In genomic region chr3:23972747-23973667, GRCm38 (mm10) we compare ENCODE assay signal across 24 mouse cellular contexts.
DNase-seq lines count a peak whose midpoint lies in the region; ATAC-seq and TF ChIP-seq lines count a peak whose summit lies in the region.
"Had no signal": no experiment of that assay in that cellular context is flagged by ENCODE, and none has a peak within 500 bp of the region (broad histone marks: within the 10 kb centered on the region; RNA-seq: fewer than 3 reads in every experiment).

No protein-coding gene starts in this region.

- H3K27me3 ChIP-seq in embryonic facial prominence, embryonic 14.5 days (replicated peaks; ENCODE audit: control insufficient read depth, insufficient read depth, low read length), result no peaks in the 10 kb centered on the region
- no peaks in the 10 kb centered on the region for H3K27me3 ChIP-seq in embryonic facial prominence, embryonic 10.5 days (replicated peaks; ENCODE audit: low read depth, poor library complexity, severe bottlenecking)
- no peaks in the 10 kb centered on the region for H3K27me3 ChIP-seq in forebrain, postnatal 0 days (ENCODE audit: insufficient read depth, low read length)
- H3K27me3 ChIP-seq: embryonic facial prominence, embryonic 13.5 days; heart, embryonic 15.5 days; hindbrain, embryonic 15.5 days; liver, embryonic 15.5 days; neural tube, embryonic 12.5 days had no signal

- no peak overlapping the region for H3K9ac ChIP-seq in embryonic facial prominence, embryonic 14.5 days (ENCODE audit: low read depth, low read length)
- no peak overlapping the region for H3K9ac ChIP-seq in forebrain, postnatal 0 days
- H3K9ac ChIP-seq: embryonic facial prominence, embryonic 13.5 days; heart, embryonic 15.5 days; hindbrain, embryonic 15.5 days; liver, embryonic 15.5 days; neural tube, embryonic 12.5 days had no signal

- DNase-seq in embryonic facial prominence, embryonic 14.5 days (ENCODE audit: low spot score), result peak; percentile 49
- no peak for DNase-seq in embryonic facial prominence, embryonic 10.5 days (ENCODE audit: low spot score)
- DNase-seq in layer of hippocampus, adult 9-10 months (ENCODE audit: low spot score), result peak; percentile 3
- no peak for DNase-seq in layer of hippocampus, adult 11-12 months (ENCODE audit: low spot score)
- DNase-seq in lung, postnatal 10 days, result peak; percentile 10
- no peak for DNase-seq in lung, adult 2 months
- DNase-seq in forebrain, postnatal 0 days, result peak; percentile 46
- no peak for DNase-seq in cerebellum, adult 9-11 months
- DNase-seq: adrenal gland, postnatal 36 days; cerebellum, adult 18-20 months; cerebellum, postnatal 25 days; kidney, adult 9 months; kidney, postnatal 25 days; layer of hippocampus, adult 9-11 months; liver; right cerebral cortex, postnatal 14 days; spleen, adult 18-20 months had no signal

- TF ChIP-seq CTCF in lung, adult 2 months (IDR thresholded peaks at IDR 0.05; ENCODE audit: insufficient read depth, low read length), result no peak
- TF ChIP-seq CTCF in forebrain, postnatal 0 days (IDR thresholded peaks at IDR 0.05; ENCODE audit: low read depth), result no peak

- no peak for ATAC-seq in embryonic facial prominence, embryonic 14.5 days (ENCODE audit: low read depth)
- peak; percentile 67 for ATAC-seq in forebrain, postnatal 0 days
- ATAC-seq: intestine, embryonic 16.5 days had no signal

- H3K27ac ChIP-seq in embryonic facial prominence, embryonic 14.5 days (replicated peaks; ENCODE audit: low read depth, low read length), result no peak overlapping the region
- no peak overlapping the region for H3K27ac ChIP-seq in embryonic facial prominence, embryonic 10.5 days (replicated peaks)
- H3K27ac ChIP-seq in forebrain, postnatal 0 days (ENCODE audit: low read depth, low read length), result no peak overlapping the region
- H3K27ac ChIP-seq: embryonic facial prominence, embryonic 13.5 days; heart, embryonic 15.5 days; hindbrain, embryonic 15.5 days; liver, embryonic 15.5 days; neural tube, embryonic 12.5 days had no signal

- WGBS in embryonic facial prominence, embryonic 14.5 days, result 69% methylated on average over 4 of the region's 4 CpGs
- WGBS in embryonic facial prominence, embryonic 10.5 days, result 89% methylated on average over 4 of the region's 4 CpGs
- WGBS in lung, adult 2 months, result 45% methylated on average over 4 of the region's 4 CpGs
- WGBS in forebrain, postnatal 0 days, result 47% methylated on average over 4 of the region's 4 CpGs

- no peak overlapping the region for H3K4me2 ChIP-seq in embryonic facial prominence, embryonic 14.5 days (ENCODE audit: low read depth, low read length)
- H3K4me2 ChIP-seq in forebrain, postnatal 0 days (ENCODE audit: low read depth), result no peak overlapping the region
- H3K4me2 ChIP-seq: embryonic facial prominence, embryonic 13.5 days; heart, embryonic 15.5 days; hindbrain, embryonic 15.5 days; liver, embryonic 15.5 days; midbrain, embryonic 11.5 days; neural tube, embryonic 12.5 days had no signal

- no peaks in the 10 kb centered on the region for H3K9me3 ChIP-seq in embryonic facial prominence, embryonic 14.5 days (ENCODE audit: control insufficient read depth, low read length)
- H3K9me3 ChIP-seq in embryonic facial prominence, embryonic 10.5 days, result no peaks in the 10 kb centered on the region
- H3K9me3 ChIP-seq in forebrain, postnatal 0 days (ENCODE audit: low read length), result no peaks in the 10 kb centered on the region
- H3K9me3 ChIP-seq: embryonic facial prominence, embryonic 13.5 days; heart, embryonic 15.5 days; hindbrain, embryonic 15.5 days; liver, embryonic 15.5 days; neural tube, embryonic 12.5 days had no signal

- no peaks in the 10 kb centered on the region for H3K36me3 ChIP-seq in embryonic facial prominence, embryonic 14.5 days (ENCODE audit: control insufficient read depth, insufficient read depth, low read length)
- no peaks in the 10 kb centered on the region for H3K36me3 ChIP-seq in embryonic facial prominence, embryonic 10.5 days (replicated peaks)
- no peaks in the 10 kb centered on the region for H3K36me3 ChIP-seq in forebrain, postnatal 0 days (ENCODE audit: insufficient read depth)
- H3K36me3 ChIP-seq: embryonic facial prominence, embryonic 13.5 days; heart, embryonic 15.5 days; hindbrain, embryonic 15.5 days; liver, embryonic 15.5 days; neural tube, embryonic 12.5 days had no signal

- TF ChIP-seq POLR2A in lung, adult 2 months (IDR thresholded peaks at IDR 0.05; ENCODE audit: borderline replicate concordance, extremely low read depth, low read depth, low read length), result no peak

- no peak overlapping the region for H3K4me3 ChIP-seq in embryonic facial prominence, embryonic 14.5 days (ENCODE audit: low read depth, low read length)
- no peak overlapping the region for H3K4me3 ChIP-seq in embryonic facial prominence, embryonic 10.5 days
- H3K4me3 ChIP-seq in lung, adult 2 months (replicated peaks; ENCODE audit: extremely low read depth, low read depth, low read length), result no peak overlapping the region
- no peak overlapping the region for H3K4me3 ChIP-seq in forebrain, postnatal 0 days (ENCODE audit: low read depth, low read length)
- H3K4me3 ChIP-seq: embryonic facial prominence, embryonic 13.5 days; heart, embryonic 15.5 days; hindbrain, embryonic 15.5 days; liver, embryonic 15.5 days; neural tube, embryonic 12.5 days had no signal

- no peaks in the 10 kb centered on the region for H3K4me1 ChIP-seq in embryonic facial prominence, embryonic 14.5 days (ENCODE audit: control insufficient read depth, insufficient read depth, low read length)
- H3K4me1 ChIP-seq in embryonic facial prominence, embryonic 10.5 days, result no peaks in the 10 kb centered on the region
- H3K4me1 ChIP-seq in lung, adult 2 months (ENCODE audit: control insufficient read depth, insufficient read depth, low read length), result no peaks in the 10 kb centered on the region
- H3K4me1 ChIP-seq in forebrain, postnatal 0 days (ENCODE audit: insufficient read depth), result no peaks in the 10 kb centered on the region
- H3K4me1 ChIP-seq: embryonic facial prominence, embryonic 13.5 days; heart, embryonic 15.5 days; hindbrain, embryonic 15.5 days; liver, embryonic 15.5 days; neural tube, embryonic 12.5 days had no signal

Comparison
In these comparisons a context has a peak if more than half of its experiments do, and no peak if none do; other contexts are left out.
1. DNase-seq: peak in embryonic facial prominence, embryonic 14.5 days (single experiment), layer of hippocampus, adult 9-10 months (single experiment), lung, postnatal 10 days (single experiment) and forebrain, postnatal 0 days (single experiment); none in embryonic facial prominence, embryonic 10.5 days (single experiment), layer of hippocampus, adult 11-12 months (single experiment), lung, adult 2 months (single experiment) and cerebellum, adult 9-11 months (single experiment).